Mouse (Mus musculus): ENCODE data around the gene Amelx.

Gene Amelx

DNA sequence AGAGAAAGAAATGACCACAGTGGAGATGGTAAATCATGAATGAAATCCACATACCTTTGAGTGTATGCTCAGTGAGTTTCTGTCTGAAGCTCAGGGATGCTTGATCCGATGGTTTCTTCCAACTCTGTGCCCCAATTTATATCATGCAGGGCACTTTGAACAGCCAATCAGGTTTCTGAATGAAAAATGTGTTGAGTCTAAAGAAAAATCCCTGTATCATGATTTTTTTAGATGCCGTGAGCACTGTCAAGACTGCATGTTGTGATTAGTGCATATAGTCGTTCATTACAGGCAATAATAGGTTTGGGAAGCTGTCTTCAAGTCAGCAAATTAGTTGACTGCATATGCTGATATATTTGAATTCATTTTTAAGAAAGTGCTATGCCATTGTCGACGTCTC lies at the start of gene Amelx:
Amelx (minus strand) TSS at position 101 of the 400 bp plus-strand sequence.
- no peak for ATAC-seq (ENCODE audit: low TSS enrichment)

DNA sequence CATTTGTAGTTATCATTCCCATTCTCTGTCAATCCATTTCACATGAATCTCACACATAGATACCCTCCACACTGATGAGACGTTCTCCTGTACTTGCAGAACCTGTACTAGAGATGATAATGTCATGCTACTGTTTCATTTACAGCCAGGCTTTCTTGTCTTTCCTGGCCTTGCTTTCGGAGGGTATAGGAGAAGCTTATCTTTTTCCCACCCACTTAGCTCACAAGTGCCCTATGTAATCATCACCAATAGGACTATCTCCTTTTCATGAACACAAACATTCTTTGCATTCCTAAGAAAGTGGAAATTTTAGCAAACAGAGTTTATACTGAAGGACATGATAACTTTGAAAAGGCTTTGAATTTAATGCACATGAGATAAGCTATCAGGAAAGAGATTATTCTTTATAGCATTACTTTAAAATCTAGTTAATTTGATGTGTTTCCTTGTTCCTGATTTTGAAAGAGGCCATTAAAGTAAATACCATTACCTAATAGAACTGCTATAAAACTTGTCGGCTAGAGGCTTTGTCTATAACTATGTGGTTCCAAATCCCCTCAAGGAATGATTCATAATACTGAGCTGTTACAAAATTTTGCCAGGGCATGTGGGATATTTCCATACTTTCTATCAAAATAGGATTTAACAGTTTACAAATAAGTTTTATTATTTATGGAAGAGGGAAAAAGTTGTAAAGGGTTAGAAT lies 35.5 kb upstream of the Amelx start:
- no peak for ATAC-seq (ENCODE audit: low TSS enrichment)

DNA sequence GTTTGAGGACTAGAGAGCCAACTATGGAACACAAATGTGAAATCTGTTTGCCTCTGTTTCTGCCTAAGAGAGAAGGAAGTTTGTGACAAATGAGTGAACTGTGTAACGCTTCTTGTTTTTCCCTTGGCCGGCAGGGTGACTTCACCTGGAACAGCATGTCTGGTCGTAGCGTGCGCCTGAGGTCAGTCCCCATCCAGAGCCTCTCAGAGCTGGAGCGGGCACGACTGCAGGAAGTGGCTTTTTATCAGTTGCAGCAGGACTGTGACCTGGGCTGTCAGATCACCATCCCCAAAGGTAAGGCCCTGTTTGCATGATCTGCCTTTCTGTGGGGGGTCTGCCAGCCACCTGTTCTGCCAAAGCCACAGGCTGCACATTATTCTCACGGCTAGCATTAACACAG lies 33.1 kb upstream of the Amelx start:
- no peak for ATAC-seq (ENCODE audit: low TSS enrichment)

DNA sequence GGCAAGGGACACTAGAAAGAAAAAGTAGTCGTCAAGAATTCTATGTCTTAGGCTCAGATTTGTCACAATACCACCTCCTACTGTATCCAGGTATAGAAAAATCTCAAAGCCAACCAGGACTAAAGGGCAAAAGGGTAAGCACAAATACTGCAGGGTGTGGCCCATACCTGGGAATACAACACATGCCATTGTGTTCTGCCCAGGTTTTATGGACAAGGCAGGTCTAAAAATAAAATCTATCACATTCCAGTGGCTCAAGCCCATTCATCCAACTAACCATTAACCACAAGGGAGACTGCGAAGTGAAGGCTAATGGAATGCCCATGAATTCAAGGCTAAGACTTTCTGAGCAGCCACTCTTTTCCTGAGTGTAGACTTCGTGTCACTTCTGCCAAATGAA lies 23.0 kb upstream of the Amelx start:
- ATAC-seq (ENCODE audit: low TSS enrichment): no peak

DNA sequence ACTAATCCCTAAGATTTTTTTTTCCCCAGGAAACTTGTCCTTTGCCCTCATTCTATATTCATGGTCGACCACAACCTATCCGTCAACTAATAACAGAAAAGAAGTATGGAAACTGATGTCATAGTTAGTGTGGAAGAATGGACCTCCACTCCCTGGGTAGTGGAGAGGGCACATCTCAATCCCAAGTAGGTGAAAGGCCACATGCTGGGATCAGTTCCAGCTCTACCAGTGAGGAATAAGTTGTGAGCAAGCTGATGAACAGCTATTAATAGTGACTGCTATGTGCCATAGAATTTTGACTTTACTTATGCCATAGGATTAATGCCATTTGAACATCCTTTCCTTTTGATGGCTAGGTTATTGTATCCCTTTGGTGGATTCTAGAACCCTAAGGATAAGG lies 8.4 kb downstream of the Amelx start:
- no peak for ATAC-seq (ENCODE audit: low TSS enrichment)

DNA sequence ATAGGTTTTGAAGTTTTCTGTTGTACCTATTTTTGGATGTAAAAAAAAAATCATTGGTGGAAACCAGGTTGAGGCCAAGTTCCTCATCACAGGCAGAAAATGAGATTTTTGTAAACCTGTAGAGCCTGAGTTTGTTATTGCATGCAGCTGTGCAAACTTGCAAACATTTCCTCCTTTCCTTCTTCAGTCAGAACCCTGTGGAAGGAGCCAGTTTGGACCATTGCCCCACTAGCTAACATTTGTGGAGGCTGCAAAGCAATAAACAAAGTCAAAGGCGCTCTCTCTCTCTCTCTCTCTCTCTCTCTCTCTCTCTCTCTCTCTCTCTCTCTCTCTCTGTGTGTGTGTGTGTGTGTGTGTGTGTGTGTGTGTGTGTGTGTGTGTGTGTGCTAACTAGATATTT lies 13.2 kb downstream of the Amelx start:
- no peak for ATAC-seq (ENCODE audit: low TSS enrichment)

DNA sequence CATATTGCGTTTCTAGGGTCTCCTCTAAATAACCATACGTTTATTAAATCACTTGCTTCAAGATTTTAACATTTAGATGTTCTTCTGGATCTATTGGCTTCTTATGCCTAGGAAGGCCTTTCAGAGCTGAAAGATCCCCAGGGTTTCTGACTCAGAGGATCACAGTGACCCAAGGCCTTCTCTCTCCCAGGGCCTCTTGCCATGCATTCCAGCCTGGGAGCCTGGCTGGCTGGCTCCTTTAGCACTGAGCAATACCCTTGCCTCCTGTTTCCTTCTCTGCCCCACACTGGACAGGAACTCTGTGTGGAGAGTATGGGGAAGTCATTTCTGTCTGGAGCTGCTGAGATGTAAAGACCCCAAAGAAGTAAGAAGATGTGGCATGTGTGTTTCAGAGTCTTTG lies 16.0 kb downstream of the Amelx start:
- ATAC-seq (ENCODE audit: low TSS enrichment): no peak

DNA sequence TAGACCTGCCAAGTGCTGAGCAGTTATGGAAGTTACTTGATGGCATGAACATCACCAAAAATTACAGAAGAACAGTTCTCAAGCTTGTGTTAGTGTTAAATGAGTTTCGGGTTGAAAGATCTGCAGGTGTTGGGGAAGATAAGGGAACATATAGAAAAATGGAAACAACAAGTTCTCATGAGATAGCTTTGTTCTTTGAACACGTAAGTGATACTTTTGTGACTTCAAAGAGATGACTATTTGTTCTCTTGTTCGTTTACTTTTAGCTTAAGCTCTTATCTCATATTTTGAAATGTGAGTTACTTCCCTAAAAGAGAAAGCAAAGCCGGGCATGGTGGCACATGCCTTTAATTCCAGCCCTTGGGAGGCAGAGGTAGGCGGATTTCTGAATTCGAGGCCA lies 28.6 kb downstream of the Amelx start:
- ATAC-seq (ENCODE audit: low TSS enrichment): no peak

DNA sequence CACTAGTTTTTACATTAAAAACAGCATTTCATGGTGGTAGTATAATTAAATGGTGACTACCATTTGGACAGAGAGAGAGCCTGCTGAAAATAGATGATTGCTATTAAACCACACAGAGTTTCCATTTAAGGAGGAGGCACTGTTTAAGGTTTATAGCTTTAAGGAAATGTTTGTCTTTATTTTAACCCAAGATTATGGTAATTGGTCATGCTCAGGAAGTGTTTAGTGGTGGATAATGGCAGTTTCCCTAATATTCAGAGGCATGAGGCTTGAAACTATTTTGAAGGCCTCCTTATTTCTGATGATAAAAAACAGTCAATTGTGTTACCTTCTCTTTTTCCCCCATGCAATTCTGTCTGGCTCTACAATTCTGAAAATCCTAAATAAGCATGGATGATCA lies 33.2 kb downstream of the Amelx start:
- no peak for ATAC-seq (ENCODE audit: low TSS enrichment)

DNA sequence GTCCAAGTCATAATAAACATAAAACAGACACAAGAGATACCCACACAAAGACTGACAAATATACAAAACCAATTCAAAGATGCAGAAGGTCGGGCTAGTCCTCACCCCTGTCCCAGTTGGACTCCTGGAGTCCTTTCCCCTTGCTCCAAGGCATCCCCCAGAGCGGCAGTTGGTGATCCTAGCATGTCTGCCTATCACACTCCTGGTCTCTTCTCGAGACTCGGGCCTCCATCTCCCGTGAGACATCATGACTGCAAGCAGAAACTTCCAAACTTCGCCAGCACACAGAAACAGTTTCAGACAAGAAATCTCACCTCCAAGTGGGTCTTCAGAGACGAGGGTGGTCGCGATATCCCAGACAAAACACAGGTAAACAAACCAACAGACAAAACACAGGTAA lies 46.5 kb downstream of the Amelx start:
- no peak for ATAC-seq (ENCODE audit: low TSS enrichment)

DNA sequence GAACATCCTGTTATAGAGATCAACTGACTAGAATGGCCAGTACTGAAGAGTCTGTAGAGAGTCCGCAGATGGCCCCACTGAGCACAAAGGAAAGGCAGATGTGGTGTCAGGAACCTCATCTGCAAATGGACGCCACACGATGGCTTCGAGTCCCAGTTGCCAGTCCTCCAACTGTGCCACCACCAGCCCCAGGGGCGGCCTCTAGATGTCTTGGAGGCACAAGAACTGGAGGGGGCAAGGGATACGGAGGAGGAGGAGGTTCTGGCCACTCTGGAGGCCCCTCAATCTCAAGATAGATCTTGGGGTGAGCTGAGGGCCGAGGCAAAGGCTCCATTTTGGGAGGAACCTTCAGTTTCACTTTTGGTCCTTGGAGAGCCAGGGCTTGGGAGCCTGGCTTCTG lies 47.2 kb downstream of the Amelx start:
- no peak for ATAC-seq (ENCODE audit: low TSS enrichment)

Measured in frontal cortex, adult (tissue).